Mouse (Mus musculus): ENCODE data around the gene Dusp1.

DNA sequence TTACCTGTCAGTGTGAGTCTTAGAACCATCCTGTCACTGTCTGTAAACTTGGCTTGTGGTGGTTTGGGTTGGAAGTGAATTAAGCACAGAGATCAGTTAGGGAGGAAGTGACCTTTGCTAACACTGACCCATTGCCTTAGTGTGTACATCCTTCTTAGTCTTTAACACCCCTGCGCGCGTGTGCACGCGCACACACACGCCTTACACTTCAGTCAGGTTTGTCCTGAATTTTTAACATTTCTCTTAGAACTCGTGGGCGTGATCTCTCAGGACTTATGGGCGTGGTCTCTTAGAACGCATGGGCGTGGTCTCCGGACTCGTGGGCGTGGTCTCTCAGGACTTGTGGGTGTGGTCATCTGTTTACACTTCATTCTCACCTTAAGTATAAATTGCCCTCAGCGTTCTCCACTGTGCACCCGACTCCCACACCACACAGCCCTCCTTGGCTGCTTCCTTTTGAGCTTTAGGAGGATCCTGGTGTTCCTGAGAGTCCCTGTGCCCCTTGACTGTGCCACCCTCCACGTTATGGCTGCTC lies 39.1 kb upstream of the Dusp1 start:
- TF ChIP-seq TAL1 (IDR thresholded peaks at IDR 0.05; ENCODE audit: low read length) (no peak), GATA1 (IDR thresholded peaks at IDR 0.05; ENCODE audit: low read length) (no peak)

Data from erythroblast, embryonic 14.5 days (primary cell).